Mouse (Mus musculus): Measurements from ENCODE around the gene Cdh8.

DNA sequence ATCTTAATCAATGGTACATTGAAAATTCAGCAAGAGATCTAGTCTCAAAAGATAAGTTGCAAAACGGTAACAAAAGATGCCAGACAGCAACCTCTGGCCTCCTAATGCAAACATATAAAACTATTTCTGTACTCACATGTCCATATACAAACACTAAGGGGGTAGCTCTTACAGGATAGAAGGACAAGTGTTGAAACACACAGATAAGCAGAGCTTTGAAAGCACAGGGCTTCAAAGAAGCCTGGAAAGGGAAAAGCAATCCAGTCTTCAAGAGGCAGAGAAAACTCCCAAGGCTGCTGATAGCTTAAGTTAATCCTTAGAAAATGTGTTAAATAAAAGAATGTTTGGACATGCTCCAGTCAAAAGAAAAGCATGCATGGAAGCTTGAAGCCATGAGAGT is 77.0 kb downstream of the Cdh8 start:
- TF ChIP-seq CHD2 (IDR thresholded peaks at IDR 0.05; ENCODE audit: low read length) (no peak), EP300 (IDR thresholded peaks at IDR 0.05; ENCODE audit: low read depth in 1 of 2, low read length in 2 of 2) (no peak), SIN3A (IDR thresholded peaks at IDR 0.05; ENCODE audit: low read length) (no peak), USF1 (IDR thresholded peaks at IDR 0.05; ENCODE audit: low read depth, low read length) (no peak), ZKSCAN1 (IDR thresholded peaks at IDR 0.05; ENCODE audit: low read depth, low read length) (no peak), NRF1 (IDR thresholded peaks at IDR 0.05; ENCODE audit: insufficient read depth, low read depth, low read length, poor library complexity, severe bottlenecking) (no peak), CTCF (IDR thresholded peaks at IDR 0.05 in 2 of 3, conservative IDR thresholded peaks at IDR 0.05 in 1 of 3; ENCODE audit: control insufficient read depth in 1 of 3, insufficient read depth in 1 of 3, low read depth in 2 of 3, low read length in 3 of 3, poor library complexity in 1 of 3, severe bottlenecking in 1 of 3) (no peak), POLR2A (IDR thresholded peaks at IDR 0.05; ENCODE audit: control insufficient read depth in 1 of 2, insufficient read depth in 1 of 2, low read depth in 1 of 2, low read length in 2 of 2, poor library complexity in 1 of 2) (no peak), MAX (IDR thresholded peaks at IDR 0.05; ENCODE audit: low read length) (no peak), TAL1 (IDR thresholded peaks at IDR 0.05; ENCODE audit: low read length) (no peak), UBTF (IDR thresholded peaks at IDR 0.05; ENCODE audit: borderline replicate concordance, insufficient read depth, low read depth, low read length) (no peak), TBP (IDR thresholded peaks at IDR 0.05; ENCODE audit: low read depth, low read length) (no peak), KAT2A (conservative IDR thresholded peaks at IDR 0.05; ENCODE audit: low read depth, low read length) (no peak)
